Mouse (Mus musculus) cerebellum, adult 2 months (tissue): ENCODE results near the gene Alg1.

Experiments
- CTCF ChIP-seq: fragments of 200-500 bp; IDR thresholded peaks from 2 replicates; pipeline ENCODE4 v1.5.1; 2011; ENCODE audit warnings: low read depth, mild to moderate bottlenecking, control low read depth, low read length, moderate library complexity, borderline replicate concordance; ENCODE audit not compliant: insufficient read depth
- POLR2A ChIP-seq: fragments of 200-500 bp; IDR thresholded peaks from 2 replicates; pipeline ENCODE4 v1.6.1; 2011; ENCODE audit warnings: low read length, control low read depth, borderline replicate concordance; ENCODE audit not compliant: insufficient read depth

- TF ChIP-seq CTCF (no peak), POLR2A (no peak)
Measured at GRCm38 (mm10) chr16:5279571-5280222, 46.3 kb downstream of the Alg1 start.
